Mouse (Mus musculus) cerebellum, adult 11 months (tissue): Measurements from ENCODE around the gene Cx3cr1.
A peak's percentile ranks its signal among the peaks of the same experiment; 100 is the strongest.

ENCODE experiments used
- DNase-seq: peaks from one replicate; pipeline ENCODE4 v3.0.0; 2022

The Cx3cr1 gene

DNA sequence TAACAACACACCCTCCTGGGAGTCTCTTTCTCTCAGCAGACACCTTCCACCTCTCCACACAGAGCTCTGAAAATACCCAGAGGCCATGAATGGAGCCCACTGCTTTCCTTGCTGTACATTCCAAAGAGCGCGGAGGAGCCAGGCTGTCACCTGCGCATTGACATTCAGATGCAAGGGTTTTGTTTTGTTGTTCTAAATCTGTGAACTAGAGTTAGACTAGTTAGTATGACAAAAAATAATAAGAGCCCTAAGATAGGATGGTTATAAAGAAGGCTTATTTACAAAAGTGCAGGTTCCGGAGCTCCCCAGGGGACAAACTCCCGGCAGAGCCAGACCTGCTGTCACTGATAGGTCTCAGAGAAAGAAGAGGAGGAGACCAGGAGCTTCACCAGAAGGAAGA is 78.4 kb downstream of the Cx3cr1 start:
- no peak for DNase-seq

GRCm38 (mm10) chr9:119988304-119988703 is 81.4 kb downstream of the Cx3cr1 start:
- no peak for DNase-seq

DNA sequence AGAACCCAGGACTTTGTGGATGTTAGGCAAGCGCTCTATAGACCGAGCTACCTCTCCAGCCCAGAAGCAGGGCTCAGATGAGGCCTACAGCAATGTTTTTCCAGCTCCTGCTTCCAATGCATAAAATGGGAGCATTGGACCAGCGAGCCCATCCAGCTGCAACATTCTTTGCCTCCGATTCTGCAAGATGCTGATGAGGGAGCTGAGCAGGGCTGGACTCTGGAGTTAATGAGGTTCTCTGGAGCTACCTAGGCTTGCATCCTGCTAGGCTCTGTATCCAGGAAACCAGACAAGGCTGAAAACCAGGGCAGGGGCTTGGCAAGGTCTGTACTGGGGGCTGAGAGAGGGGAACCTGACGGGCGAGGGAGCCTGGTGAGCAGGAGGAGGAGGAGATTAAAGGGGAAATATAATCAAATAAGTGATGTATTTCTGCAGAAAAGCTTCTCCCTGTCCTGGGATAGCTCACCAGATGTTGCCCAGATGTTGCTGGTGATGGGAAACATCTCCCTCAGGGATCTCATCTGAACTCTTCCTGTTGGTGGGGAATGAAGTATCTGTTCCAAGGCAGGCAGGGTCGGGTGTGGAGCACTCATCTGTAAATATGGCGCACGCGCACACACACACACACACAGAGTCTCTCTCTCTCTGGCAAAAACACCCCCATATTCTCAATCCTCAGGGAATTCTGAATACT is 83.7 kb downstream of the Cx3cr1 start:
- DNase-seq, result no peak

GRCm38 (mm10) chr9:119984536-119985011 is 85.1 kb downstream of the Cx3cr1 start, which contains the start of gene Csrnp1:
TSS of gene Csrnp1 (minus strand) at chr9:119984658.
- no peak for DNase-seq

DNA sequence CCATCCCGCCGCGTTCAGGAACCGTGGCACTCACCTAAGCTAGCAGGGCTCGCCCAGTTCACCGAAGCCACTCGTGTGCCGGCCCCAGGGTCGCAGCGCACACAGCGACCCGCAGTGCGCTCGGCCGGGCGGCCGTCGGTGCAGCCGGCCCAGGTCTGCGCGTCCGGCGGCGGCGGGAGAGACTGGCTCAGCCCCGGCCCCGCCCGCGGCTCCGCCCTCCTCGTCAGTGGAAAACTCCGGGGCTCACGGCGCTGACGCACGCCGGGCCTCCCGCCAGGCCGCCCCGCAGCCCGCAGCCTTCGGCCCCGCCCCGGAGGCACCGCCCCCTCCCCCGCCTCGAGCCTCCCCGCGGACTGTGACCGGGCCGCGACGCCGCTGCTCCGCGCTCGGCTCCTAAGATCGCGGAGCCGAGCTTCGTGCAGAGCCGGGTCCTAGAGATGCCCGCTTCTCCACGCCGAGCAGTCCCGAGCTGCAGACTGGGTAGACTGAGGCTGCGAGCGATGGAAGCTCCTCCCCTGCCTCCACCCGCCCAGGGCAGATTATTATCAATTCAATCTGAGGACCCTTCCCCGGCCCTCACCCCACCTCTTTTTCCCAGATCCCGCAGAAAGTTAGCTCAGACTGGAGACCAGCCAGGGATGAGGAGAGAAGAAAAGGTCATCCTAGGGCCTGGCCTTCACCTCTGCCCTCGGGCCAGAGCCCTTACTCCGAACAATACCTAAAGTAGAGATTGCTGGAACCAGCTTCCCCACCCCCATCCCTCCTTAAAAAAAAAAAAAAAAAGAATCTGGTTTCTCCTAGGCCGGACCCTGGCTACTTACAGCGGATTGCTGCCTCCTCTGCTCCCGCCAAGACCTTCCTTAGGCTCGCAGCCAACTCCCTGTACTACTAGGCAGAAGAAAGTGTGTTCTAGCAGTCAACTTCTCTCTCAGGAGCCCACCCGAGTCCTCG is 85.8 kb downstream of the Cx3cr1 start:
- DNase-seq, result peak; percentile 81

DNA sequence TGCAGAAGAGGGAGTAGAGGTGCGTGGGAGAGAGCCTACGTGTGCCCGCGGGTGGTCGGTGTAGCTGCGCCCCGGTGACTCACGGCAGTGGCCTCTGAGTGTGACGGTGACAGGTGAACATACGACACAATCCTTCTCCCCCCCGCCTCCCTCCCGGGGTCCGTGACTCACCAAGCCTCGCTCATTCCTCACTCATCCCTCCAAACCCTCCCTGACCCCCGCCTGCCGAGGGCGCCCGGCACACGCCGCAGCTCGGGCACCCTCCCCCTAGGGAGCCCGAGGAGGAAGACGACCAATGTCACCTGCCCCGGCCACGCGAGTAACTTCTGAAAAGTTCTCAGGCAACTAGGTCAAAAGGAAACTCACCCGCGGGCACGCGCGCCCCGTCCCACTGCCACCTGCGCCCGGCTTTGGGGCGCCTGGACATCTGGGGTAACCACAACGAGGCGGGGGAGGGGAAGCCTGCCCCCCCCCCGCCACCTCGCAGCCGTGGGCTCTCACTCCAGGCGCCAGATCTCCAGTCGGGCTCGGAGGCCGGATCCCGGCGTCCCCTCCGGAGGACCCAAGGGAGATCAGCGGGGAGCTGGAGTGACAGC is 86.6 kb downstream of the Cx3cr1 start:
- peak; percentile 44 for DNase-seq

DNA sequence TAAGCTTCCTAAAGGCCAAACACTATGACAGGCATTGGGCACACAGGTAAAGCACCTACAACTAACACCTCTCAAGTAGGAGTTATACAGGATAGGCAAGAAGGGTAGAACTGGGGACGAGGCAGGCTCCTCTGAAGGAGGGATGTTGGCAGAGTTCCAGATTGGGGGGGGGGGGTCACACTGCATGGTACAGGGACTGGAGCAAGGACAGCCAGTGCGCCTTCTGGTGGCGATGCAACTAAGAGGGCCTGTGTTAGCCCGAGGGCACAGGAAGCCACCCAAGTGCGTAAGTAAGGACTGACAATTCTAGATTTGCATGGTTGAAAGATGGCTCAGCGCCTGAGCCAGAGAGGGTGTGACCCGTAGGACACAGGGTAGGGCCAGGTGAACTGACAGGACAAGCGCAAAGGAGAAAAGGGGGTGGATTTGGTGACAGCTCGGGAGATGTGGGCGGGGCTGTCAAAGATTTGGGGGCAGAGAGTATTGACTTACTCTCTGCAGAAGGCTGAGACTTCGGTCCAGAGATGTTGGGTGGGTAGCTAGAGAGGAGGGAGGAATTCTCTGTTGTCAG is 87.4 kb downstream of the Cx3cr1 start:
- DNase-seq, result peak; percentile 54

DNA sequence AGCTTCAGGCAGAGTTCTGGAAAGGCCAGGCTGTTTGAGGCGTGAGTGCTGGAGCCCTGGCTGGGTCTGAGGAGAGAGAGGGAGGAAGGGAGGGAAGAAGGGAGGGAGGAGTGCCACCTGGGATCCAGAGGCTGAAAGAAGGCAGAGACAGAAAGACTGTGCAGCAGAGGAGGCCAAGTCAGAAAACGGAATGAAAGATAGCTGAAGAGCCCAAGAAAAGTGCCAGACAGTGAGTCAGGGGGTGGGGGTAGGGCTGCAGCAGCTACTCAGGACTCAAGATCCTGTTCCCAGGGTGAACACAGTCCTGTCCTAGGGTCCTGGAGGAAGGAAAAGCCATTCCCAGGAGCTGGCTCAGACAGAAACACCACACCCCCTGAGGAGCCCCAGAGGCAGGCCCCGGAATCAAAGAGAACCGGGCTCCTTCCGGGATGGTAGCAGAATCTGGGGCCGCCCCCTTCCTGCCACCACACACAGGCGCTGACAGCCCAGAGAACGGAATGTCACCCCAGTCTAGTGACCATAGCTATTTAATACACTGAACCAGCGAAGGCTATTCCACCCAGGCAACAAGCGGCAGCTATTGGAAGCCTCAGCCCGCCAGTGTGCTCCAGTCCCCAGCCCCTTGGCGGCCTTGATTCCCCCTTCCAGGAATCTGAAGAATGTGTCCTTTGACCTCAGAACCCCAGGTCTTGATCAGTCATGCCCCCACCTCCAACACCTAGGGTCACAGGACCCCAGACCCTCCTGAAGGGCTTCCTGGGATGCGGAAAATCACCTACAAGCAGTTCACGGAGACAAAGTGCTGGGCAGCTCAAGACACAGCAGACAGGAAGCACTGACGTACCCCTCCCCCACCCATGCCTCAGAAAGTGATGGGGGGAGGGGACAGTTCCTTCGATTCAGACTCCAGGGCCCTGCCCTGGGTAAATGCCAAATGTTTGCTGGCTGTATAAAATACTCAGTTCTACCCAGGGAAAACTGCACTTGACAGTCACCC is 88.2 kb downstream of the Cx3cr1 start:
- no peak for DNase-seq

- no peak for DNase-seq
These were observed 88.9 kb downstream of the Cx3cr1 start for GRCm38 (mm10) chr9:119980770-119981182.

- no peak for DNase-seq
These were observed 89.9 kb downstream of the Cx3cr1 start for GRCm38 (mm10) chr9:119979749-119980148.

- DNase-seq, result no peak
These were observed 90.8 kb downstream of the Cx3cr1 start for GRCm38 (mm10) chr9:119978811-119979441.

DNA sequence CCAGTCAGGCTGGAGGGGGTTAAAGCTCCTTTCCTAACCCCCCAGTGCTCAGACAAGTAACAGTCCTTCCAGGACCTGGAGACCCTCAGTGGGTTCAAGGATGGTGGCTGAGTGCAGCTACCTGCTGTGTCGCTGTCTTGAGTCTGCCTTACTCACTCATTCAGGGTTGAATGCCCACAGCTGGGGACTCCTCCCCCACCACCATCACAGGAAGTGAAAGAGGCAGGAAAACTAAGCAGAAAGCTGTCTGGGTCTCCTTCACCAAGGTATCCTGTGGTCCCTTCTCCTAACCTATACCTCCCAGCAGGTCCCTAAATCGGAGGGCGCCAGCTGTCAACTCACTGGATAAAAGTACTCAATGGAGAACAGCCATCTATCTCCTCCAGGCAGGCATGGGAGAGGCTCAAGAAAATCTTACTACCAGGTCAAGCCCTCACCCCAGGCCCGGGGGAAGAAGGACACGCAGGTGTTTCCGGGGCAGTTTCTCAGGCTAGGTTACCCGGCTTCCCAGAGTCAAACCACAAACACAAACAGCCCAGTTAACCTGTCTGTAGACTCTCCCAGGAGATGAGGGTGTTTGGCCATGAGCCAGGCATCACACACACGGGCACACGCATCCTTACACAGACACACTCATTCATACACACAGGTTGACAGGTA is 91.4 kb downstream of the Cx3cr1 start:
- no peak for DNase-seq

DNA sequence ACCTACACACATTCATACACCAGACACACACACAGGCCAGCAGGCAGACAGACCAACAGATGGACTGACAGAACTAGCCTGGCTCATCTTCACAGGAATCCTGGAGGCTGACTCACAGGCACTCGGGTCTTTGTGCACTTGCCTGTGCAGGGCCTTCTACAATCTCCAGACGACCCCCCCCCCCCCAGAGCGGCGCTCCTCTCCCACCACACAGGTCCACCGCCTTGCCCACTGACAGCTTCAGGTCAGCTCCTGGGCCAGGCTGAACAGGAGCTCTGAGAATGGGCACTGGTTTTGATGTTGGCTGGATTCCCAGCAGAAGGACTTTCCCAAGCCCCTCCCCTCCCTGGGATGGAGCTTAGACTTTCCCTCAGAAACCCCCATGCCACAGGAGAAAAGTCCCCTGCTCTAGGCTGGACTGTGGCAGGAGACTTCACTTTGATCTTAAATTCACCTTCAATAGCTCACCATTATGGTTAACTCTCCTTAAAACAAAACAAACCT is 92.1 kb downstream of the Cx3cr1 start:
- DNase-seq, result no peak

DNA sequence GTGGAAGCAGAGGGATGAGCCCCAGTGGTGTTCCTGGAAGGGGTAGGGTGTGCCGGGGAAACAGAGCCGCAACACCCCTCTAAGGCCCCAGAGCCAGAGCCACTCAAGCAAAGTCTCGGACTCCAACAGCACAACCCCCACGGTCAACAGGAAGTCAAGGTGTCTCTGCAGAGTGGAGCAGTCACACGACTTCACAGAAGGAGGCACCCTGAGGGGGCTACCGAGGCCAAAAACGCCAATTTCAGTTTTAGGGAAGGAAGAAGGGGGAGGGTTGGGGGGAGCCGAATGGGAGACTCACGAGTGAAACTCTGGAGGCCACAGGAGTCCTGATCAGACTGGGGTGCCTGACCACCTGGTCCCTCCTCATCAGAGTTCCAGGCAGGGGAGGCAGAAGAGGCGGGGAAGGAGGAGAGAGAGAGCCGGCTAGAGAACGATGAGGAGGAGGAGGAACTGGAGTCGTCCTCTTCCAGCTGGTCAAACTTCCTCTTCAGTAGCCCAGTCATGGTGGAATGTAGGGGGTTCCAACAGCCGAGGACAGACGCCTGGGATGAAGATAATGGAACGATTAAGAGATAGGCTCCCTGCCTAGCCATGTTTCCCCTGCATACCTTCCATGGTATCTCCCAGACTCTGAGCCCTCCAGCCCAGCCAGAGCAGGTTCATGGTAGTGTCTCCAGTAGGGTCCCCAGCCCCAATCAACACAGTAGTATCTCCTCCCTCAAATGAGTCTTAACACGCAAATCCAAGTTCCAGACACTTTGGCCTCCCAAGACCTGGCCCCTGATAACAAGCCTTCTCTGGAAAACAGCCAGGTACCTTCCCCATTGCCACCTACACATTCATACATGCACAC is 92.7 kb downstream of the Cx3cr1 start:
- no peak for DNase-seq

DNA sequence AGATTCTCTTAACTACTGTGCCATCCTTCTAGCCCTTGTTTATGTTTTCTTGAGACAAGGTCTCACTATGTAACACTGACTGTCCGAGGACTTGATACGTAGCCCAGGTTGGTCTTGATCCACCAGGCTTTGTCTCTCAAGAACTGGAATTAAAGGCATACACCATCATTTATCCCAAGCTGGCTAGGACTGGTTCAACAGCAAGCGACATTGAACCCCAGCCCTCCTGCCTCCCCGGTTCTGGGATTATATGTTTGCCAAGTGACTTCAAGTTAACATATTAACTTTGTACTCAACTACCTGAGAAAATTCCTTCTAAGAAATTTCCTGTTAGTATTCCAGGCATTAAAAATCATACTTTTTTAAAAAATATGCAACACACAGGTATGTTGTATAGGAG is 94.4 kb downstream of the Cx3cr1 start:
- DNase-seq, result no peak

GRCm38 (mm10) chr9:119974609-119975008 is 95.1 kb downstream of the Cx3cr1 start:
- no peak for DNase-seq

DNA sequence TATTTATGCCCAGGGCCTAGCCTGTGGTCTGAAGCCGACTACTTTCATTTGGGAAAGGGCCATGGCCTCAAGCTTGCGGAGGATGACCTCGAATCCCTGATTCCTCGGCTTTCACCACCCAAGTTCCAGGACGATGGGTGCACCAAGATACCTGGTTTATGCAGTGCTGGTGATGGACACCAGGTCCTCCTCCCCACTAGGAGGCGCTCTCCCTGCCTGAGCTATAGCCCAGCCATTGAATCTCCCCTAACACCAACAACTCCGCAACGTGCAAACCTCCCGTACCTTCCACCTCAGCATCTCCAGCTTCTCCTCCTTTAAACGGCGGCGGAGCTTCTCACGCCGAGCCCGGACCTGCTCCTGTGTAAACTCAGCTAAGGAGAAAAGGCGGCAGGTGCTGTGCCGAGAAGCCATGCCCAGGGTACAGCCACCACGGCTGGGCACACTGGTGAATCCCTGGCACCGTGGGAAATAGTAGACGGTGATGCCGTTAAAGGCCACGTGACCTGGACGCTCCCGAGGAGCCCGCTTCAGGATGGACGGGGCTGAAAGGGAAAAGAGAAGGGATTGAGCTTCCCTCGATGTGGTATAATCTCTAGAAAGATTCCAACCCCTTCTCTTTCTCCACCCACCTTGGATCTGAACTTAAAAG is 95.7 kb downstream of the Cx3cr1 start:
- no peak for DNase-seq

DNA sequence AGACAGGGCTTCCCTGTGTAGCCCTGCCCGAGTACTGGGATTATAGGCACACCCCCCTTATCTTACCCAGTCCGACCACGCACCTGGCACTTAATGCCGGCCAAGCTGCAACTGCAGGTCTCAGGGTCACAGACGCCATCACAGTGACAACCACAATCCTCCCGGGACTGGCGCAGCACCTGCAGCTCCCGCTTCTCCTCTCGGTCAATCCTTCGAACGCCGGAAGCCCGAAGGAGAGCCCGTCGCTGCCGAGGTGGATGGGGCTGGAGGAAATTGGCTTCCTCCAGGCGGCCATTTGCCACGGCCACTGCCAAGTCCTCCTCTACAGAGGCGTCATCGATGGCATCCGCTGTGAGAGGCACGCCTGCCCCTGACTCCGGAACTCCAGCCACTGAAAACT is 96.4 kb downstream of the Cx3cr1 start:
- DNase-seq, result no peak

- DNase-seq, result peak; percentile 63
These were observed 97.1 kb downstream of the Cx3cr1 start for GRCm38 (mm10) chr9:119972582-119972981.
